Mouse (Mus musculus) spleen, adult 2 months (tissue): ENCODE results near the gene Gm11214.

Experiments
- CTCF ChIP-seq: fragments of 200-500 bp; IDR thresholded peaks from 2 replicates; pipeline ENCODE4 v1.5.1; 2011; ENCODE audit warnings: mild to moderate bottlenecking, inconsistent platforms; ENCODE audit not compliant: insufficient read depth, insufficient read length, insufficient replicate concordance; ENCODE audit errors: extremely low read depth
- POLR2A ChIP-seq: fragments of 200-500 bp; IDR thresholded peaks from 2 replicates; pipeline ENCODE4 v1.6.1; 2011; ENCODE audit warnings: low read depth, low read length, inconsistent platforms

GRCm38 (mm10) chr4:63686157-63686556 is 23.0 kb upstream of the Gm11214 start:
- TF ChIP-seq POLR2A (no peak), CTCF (no peak)
